Mouse (Mus musculus) megakaryocyte, embryonic 14.5 days (primary cell): ENCODE results near the gene Hoxb1.

Source experiments
- FLI1 ChIP-seq: IDR thresholded peaks from 2 replicates; pipeline ENCODE4 v1.6.1; 2012; ENCODE audit warnings: low read length, inconsistent platforms, mixed read lengths
- GATA1 ChIP-seq: IDR thresholded peaks from 3 replicates; pipeline ENCODE4 v1.6.1; 2012; ENCODE audit warnings: mixed read lengths, low read length, inconsistent platforms, borderline replicate concordance

DNA sequence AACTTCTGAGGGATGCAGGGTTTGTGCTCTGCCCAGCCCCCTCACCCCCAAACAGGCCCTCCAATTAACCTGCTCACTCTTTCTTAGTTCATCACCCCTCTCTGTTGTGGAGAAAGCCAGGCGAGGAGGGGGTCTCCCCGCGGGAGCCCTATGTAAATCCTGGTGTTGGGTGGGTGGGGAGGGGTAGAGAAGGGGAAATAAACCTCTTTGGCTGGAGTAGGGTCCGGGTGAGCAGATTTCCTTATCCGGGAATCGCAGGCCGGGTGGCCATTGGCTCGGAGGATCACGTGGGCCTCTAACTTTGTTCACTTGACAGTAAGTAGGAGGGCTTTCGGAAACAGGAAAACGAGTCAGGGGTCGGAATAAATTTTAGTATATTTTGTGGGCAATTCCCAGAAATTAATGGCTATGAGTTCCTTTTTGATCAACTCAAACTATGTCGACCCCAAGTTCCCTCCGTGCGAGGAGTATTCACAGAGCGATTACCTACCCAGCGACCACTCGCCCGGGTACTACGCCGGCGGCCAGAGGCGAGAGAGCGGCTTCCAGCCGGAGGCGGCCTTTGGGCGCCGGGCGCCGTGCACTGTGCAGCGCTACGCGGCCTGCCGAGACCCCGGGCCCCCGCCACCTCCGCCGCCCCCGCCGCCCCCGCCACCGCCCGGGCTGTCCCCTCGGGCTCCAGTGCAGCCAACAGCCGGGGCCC, 47.0 kb upstream of the Hoxb1 start:
- TF ChIP-seq GATA1 (no peak), FLI1 (no peak)
